Mouse (Mus musculus) liver, adult (tissue): ENCODE data around the gene Cenpk.

Experiments used
- GATA4 ChIP-seq: IDR thresholded peaks from 2 replicates; pipeline ENCODE4 v1.6.1; 2014; ENCODE audit warnings: mild to moderate bottlenecking, low read length; ENCODE audit not compliant: insufficient replicate concordance

Gene Cenpk

DNA sequence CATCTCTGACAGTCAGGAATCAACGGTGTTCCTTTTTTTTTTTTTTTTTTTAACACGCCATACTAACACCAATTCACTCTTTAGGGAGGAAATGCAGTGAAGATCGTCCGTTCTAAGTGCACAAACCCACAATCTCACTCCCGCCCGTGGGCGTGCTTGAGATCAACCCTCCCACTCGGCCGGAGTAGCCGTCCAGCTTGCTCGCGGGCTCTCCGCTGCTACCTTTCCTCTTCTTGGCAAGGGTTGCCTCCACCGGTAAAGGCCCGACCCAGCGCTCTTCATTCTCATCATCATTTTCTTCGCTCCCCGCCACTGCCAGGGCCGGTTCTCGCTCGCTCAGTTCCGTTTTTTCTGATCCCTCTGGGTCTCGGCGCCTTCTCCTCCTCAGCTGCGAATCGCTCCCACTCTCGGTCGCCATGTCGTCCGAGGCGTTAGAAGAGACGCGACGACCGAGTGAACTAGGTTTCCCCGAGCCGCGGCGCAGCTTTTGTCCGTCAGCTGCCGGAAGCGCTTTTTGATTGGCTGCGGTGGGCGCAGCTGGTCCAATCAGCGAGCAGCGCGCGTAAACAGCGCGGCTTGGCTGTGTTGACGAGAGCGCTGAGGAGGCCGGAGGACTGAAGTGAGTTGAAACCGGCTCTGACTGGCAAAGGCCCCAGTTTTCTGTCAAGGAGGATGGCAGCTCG is at the start of gene Cenpk, which contains the start of gene Ppwd1:
Gene Cenpk (plus strand): TSS at position 228 of the 683 bp plus-strand sequence.
Gene Ppwd1 (minus strand): TSS at position 460 of the 683 bp plus-strand sequence.
- no peak; the same call in 1 of the 2 replicates for TF ChIP-seq GATA4

DNA sequence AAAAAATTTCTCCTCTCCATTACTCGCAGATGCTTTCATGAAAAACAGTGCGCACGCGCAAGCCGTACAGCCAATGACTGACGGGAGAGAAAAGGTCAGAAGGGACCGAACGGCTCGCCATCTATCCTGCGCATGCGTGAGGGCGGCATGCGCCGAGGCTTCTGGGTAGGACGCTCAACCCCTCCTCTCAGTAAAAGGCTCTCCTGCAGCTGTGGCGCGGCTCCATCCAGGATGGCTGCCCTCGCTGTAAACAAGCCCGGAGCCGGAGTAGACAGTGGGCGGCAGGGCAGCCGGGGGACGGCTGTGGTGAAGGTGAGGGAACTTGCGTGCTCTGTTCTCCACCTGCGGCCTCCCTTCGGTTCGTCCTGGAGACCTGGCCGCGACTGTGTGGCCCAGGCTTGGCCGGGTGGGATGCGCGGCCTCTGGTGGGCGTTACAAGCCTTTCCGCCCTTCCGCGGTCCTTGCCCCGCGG is 49.7 kb upstream of the Cenpk start, which contains the start of gene Trim23:
Gene Trim23 (plus strand): TSS at position 148 of the 472 bp plus-strand sequence.
- TF ChIP-seq GATA4: no peak

GRCm38 (mm10) chr13:104179176-104179888 is 49.1 kb upstream of the Cenpk start:
- no peak for TF ChIP-seq GATA4

GRCm38 (mm10) chr13:104187357-104187756 is 41.1 kb upstream of the Cenpk start:
- TF ChIP-seq GATA4: no peak

- TF ChIP-seq GATA4: no peak
Measured at GRCm38 (mm10) chr13:104204313-104204712, 24.1 kb upstream of the Cenpk start.

GRCm38 (mm10) chr13:104227478-104227877 is 933 bp upstream of the Cenpk start:
- no peak for TF ChIP-seq GATA4

- no peak for TF ChIP-seq GATA4
Measured at GRCm38 (mm10) chr13:104229181-104229580, 770 bp downstream of the Cenpk start.

- TF ChIP-seq GATA4: no peak
Measured at GRCm38 (mm10) chr13:104258997-104259396, 30.6 kb downstream of the Cenpk start.

GRCm38 (mm10) chr13:104285031-104285431 is 56.6 kb downstream of the Cenpk start:
- TF ChIP-seq GATA4: no peak

DNA sequence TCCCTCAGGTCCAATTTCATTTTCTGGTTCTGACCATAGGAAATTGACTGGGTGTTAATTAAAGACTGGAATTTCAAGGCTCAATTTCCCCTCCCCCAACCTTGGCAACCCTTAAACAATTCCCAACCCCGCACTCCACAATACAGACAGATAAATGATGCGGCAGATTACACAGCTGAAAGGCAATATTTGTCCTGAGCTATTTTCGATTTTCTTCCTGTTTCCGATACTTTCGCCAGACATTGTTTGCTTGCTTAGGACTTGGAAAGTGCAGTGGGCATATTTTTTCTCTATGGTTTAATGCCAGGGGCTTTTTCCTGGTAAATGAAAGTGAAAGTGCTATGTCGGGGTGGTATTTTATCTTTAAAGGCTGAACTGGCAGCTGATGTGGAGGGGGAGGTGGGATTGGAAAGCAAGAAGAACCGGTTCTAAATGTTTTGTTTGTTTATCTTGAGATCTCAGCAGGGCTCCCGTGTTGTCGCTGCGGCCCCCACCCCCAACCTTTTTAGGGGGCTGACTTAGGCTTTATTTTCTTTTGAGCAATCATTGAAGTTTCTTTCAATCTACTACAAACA is 57.4 kb downstream of the Cenpk start:
- TF ChIP-seq GATA4: peak; percentile 41; the same call in 1 of the 2 replicates

DNA sequence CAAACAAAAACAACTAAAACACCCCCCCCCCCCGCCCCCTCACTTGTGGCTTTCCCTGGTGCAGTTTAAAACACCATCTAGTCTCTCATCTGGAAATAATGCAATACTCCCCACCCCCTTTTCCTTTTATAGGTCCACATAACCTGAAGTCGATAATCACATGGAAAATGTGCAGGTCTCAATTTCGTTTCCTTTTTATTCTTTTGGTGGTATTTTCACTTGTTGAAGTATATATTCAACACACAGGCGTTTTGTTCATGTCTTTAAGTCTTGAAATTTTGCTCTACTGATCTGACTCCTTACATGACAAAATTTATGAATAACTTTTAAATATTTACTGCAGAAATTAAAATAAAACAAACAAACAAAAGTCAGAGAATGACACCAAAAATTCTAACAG is 57.9 kb downstream of the Cenpk start:
- no peak for TF ChIP-seq GATA4

DNA sequence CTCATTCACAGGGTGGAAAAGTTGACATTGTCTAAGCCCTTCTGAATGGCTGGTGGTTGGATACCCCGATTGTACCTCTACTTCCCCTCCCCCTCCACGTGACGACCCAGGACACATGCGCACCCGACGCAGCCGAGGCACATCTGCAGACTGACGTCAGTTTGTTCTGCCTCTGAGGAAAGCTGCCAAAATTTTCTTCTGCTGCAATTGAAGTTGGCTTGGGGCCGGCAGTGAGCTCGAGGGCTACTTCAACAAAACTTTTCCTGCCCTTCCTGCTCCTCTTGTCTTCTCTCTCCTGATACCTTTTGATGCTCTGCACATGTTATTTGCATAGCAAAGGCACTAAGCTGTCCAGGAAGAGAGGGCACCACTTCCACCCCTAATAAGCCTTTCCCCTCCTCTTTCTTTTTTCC is 58.5 kb downstream of the Cenpk start:
- TF ChIP-seq GATA4: peak; percentile 48; the same call in 1 of the 2 replicates

DNA sequence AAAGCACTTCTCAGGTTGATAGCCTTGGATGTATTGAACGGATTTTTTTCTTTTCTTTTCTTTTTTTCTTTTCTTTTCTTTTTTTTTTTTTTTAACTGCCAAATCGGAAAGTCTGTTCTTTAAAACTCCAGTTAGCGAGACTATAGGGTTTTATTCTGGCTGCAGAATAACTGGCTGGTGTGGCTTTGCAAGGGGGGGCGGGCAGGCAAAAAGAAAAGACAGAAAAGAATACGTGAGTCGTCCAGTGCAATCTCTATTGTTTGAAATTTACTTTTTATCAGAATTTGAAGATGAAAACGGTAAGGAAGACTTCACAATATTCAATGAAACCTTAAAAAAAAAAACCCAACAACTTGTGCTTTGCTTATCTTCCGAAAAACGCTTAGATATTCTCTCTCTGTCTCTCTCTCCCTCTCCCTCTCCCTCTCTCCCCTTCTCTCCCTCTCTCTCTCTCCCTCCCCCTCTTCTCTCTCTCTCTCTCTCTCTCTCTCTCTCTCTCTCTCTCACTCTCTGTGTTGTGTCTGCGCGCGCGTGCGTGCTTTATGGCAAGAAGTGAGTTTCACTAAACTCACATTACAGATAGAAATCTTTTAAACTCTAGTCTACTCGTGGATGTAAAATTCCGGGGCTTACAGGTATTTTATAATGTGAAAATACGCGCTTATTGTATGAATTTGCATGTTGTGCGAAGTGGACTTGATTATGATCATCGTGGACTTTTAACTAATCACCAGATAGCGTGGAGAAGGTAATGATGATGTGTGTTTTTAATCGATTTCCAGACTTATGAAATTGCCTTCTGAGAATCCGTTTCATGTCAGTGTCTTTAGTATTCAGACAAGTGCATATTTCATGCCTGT is 59.2 kb downstream of the Cenpk start, which contains the start of gene Adamts6:
Gene Adamts6 (plus strand): TSS at position 470 of the 860 bp plus-strand sequence.
- no peak for TF ChIP-seq GATA4

DNA sequence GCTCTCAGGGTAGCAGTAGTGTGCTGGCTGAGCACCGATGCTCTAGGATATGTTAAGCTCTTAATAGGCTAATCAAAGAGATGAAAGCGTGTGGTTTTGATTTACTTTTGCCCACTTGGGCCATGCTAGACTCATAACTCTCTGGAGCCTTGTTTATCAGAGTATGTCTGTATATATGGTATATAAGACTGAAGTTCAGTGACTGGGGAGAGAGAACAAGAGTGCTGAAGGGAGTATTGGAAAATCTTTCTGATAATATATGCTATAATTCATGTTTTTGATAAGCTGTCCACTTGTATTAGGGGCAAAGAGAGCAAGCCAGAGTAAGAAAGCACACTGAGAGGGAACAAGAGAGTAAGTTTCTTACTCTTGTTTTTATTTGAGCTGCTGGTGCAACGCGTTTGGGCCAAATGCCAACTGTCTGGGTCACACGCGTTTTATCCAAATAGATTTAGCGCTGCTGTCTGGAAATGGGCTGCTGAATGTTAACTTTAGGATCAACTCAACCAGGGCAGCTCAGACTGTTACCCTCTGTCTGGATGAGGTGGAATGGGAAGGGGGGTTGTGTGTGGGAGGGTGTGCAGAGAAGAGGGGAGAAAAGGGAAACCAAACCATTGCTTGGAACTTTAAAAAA is 59.9 kb downstream of the Cenpk start:
- TF ChIP-seq GATA4: no peak
